Mouse (Mus musculus) left cerebral cortex, postnatal 14 days (tissue): Measurements from ENCODE around the gene Cnbp. TPM values are rescaled to one million over a fixed set of nuclear protein-coding genes. Genes with fewer than 3 reads are reported as not detected.
A peak's percentile ranks its signal among the peaks of the same experiment; 100 is the strongest.

Experiments
- DNase-seq, 2 experiments: peaks; one replicate each; pipeline ENCODE4 v3.0.0; 2021 to 2022; ENCODE audit warnings: low spot score in 2 of 2, mixed read lengths in 1 of 2
- intact Hi-C: fragments of 180-260 bp; cut with DNase I; formaldehyde crosslinking; loops from one replicate; pipeline ENCODE4 v1.15.1; 2025
- long read RNA-seq, 2 experiments: library from polyadenylated mRNA; stranded (forward); transcript quantifications; one replicate each; pipeline ENCODE4 v2.0.0; 2021
- total RNA-seq, 2 experiments: library from RNA; stranded (reverse); gene quantifications; 2 replicates each; pipeline ENCODE4 v1.2.3; 2021

Cnbp gene
- total RNA-seq = 100 to 1,000 TPM; 238 to 247 TPM
- long read RNA-seq, experiment 1, transcript Cnbp-203 (5 exons, 1,661 nt) = minor isoform, 141 of 565 reads
- long read RNA-seq, experiment 1, transcript Cnbp-208 (5 exons, 2,175 nt) = major isoform, 235 of 565 reads
- long read RNA-seq, experiment 1, transcript Cnbp-209 (5 exons, 1,614 nt) = minor isoform, 12 of 565 reads
- long read RNA-seq, experiment 1, transcript Cnbp-201 (5 exons, 2,178 nt) = minor isoform, 95 of 565 reads
- long read RNA-seq, experiment 1, partial matches to known transcripts = 10 of 565 reads
- long read RNA-seq, experiment 1, other reads (novel, unspliced or antisense) = 69 of 565 reads
- long read RNA-seq, experiment 2, transcript Cnbp-203 (5 exons, 1,661 nt) = minor isoform, 119 of 456 reads
- long read RNA-seq, experiment 2, transcript Cnbp-209 (5 exons, 1,614 nt) = minor isoform, 13 of 456 reads
- long read RNA-seq, experiment 2, transcript Cnbp-201 (5 exons, 2,178 nt) = minor isoform, 71 of 456 reads
- long read RNA-seq, experiment 2, transcript Cnbp-208 (5 exons, 2,175 nt) = major isoform, 198 of 456 reads
- long read RNA-seq, experiment 2, partial matches to known transcripts = 7 of 456 reads
- long read RNA-seq, experiment 2, other reads (novel, unspliced or antisense) = 46 of 456 reads

GRCm38 (mm10) chr6:87850900-87851614 lies at the start of gene Cnbp:
Gene Cnbp (minus strand): TSS chr6:87851106.
- intact Hi-C loops = no loop called here
- peak; percentile 98 for DNase-seq

- DNase-seq = no peak
- intact Hi-C loops = no loop called here
These were observed 47.1 kb upstream of the Cnbp start for GRCm38 (mm10) chr6:87898028-87898427.

- no peak for DNase-seq
- intact Hi-C loops = no loop called here
These were observed 43.0 kb upstream of the Cnbp start for GRCm38 (mm10) chr6:87893931-87894330.

DNA sequence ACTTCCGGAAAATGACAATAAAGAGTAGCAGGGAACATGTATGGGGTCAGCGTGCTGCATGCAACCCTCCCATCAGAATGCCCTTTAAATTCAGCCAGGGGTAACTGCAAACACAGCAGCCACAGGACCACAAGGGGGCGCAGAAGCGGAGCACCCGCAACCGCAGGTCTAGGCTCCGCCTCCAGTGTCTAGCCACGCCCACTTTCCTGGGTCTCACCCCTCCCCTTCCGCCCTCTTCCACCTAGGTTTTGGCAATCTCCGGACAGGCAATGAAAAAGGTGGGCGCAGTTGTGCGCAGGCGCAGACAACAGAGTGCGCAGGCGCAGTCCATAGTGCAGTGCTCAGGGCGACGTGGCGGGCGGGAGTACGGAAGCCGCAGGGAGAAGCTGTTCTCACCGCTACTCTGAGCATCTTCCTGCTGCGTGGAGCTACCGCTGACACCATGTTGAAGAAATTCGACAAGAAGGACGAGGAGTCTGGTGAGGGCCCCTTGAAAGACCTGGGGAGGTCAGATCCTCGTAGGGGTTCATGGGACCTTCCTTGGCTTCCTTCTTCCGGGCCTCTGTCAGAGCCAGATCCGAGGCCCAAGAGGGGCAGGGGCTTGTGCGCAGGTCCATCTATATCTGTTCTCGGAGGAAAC lies 36.8 kb upstream of the Cnbp start, which contains the start of gene Copg1:
Gene Copg1, plus strand, starts transcription at position 221 of the 640 bp plus-strand sequence.
- DNase-seq = peak; percentile 100
- intact Hi-C loops = loop anchor here (5.0 kb wide), 1 partner anchor 45 kb away; no protein-coding TSS in a partner anchor

DNA sequence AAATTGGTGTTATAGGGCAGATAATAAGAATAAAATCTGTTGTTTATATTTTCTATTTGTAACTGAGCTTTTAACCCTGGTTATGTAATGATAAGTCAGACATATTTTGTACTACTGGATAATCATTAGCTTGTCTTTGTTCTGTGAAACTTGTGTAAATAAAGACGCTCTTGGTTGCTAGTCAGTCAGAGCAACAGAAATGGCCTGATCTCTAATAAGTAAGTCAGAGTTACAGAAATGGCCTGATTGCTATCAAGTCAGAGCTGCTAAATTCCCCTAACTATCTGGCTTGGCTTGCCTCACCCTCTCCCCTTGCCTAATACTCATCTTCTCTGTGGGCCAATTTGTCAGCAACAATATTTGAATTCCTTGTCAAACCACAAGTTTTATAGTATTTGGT lies 35.8 kb upstream of the Cnbp start:
- intact Hi-C loops = loop anchor here (5.0 kb wide), 1 partner anchor 44 kb away; no protein-coding TSS in a partner anchor
- DNase-seq = no peak

GRCm38 (mm10) chr6:87882816-87883215 lies 31.9 kb upstream of the Cnbp start:
- peak; percentile 85 to 94 for DNase-seq
- intact Hi-C loops = no loop called here

- intact Hi-C loops = no loop called here
- DNase-seq = no peak
These were observed 31.3 kb upstream of the Cnbp start for GRCm38 (mm10) chr6:87882221-87882620.

DNA sequence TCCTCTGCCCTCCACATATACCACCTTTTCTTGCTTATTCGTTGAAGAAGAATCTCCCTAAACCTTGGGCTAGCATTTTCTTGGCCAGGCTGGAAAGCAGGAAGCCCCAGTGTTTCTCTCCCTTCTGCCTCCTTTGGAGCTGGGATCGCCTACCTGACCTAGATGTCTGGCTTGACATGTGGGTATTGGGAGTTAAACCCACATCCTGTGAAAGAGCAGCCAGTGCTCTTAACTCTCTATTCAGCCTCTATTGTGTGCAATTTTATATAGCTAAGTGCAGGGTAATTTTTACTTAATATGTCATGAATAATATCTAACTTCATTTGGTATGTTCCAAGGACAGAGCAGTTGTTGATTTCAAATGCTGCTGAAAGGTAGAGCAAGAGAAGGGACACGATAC lies 28.7 kb upstream of the Cnbp start:
- intact Hi-C loops = no loop called here

GRCm38 (mm10) chr6:87879010-87879409 lies 28.1 kb upstream of the Cnbp start:
- no peak for DNase-seq
- intact Hi-C loops = no loop called here

More for the DNA sequence above, 28.7 kb upstream of the Cnbp start:
- no peak for DNase-seq

DNA sequence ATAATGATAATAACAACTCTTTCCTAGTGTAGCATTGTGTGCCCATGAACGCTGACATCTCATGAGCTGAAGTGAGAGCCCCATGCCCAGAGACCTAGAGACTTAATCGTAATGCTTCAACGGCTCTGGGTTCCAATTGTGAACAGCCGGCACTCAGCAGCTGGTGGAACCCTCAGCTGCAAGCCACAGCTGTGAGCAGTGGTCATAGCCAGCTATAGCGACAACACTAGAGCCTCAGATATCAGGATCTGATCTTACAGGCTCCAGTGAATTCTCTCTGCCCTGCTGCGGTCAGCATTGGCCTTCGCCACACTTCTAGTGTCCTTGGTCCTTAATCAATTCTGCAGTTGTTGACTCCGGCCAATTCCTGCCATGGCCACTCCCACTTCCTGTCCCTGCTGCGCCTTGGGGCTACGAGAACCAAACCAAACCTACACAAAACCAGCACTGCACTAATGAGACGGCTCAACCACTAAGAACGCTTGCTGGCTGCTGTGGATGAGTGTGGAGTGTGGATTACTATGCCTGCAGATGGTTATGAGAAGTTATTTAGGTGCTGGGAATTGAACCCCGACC lies 25.2 kb upstream of the Cnbp start:
- DNase-seq = no peak
- intact Hi-C loops = no loop called here

DNA sequence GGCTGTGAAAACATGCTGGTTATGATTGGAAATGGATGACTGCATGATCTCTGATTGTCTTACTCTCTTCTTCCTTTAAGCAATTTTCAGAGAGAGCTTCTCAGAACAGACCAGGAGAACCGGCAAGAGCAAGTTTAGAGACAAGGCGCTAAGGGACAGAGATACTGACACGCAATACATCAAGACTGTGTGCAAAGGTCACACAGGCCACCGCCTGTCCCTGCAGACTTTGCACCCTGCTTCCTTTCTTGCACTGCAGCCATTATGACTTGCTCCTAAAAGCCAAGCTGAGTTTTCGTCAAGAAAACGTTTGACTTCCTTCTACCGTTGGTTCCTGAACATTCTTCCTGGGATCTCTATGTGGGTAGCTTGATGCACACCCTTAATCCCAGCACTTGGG lies 24.7 kb upstream of the Cnbp start:
- intact Hi-C loops = no loop called here
- no peak for DNase-seq

- no peak for DNase-seq
- intact Hi-C loops = no loop called here
These were observed 24.2 kb upstream of the Cnbp start for GRCm38 (mm10) chr6:87875083-87875482.

GRCm38 (mm10) chr6:87873963-87874362 lies 23.1 kb upstream of the Cnbp start:
- no peak for DNase-seq
- intact Hi-C loops = no loop called here

- no peak for DNase-seq
- intact Hi-C loops = no loop called here
These were observed 22.2 kb upstream of the Cnbp start for GRCm38 (mm10) chr6:87873104-87873503.

DNA sequence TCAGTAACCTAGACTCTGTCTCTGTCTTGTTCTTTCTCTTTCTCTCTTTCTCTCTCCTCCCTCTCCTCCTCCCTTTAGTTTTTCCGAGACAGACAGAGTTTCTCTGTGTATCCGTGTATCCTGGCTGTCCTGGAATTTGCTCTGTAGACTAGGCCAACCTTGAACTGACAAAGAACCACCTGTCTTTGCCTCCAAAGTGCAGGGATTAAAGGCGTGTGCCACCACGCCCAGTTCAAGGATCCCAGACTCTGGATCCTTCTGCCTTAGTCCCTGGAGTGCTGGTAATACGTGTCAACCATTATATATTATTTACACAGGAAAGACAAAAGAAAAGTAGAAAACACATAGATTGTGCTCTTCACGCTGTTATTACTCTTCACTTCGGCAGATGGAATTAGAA lies 20.3 kb upstream of the Cnbp start:
- no peak for DNase-seq
- intact Hi-C loops = no loop called here

- intact Hi-C loops = no loop called here
- DNase-seq = no peak
These were observed 19.5 kb upstream of the Cnbp start for GRCm38 (mm10) chr6:87870440-87870839.

DNA sequence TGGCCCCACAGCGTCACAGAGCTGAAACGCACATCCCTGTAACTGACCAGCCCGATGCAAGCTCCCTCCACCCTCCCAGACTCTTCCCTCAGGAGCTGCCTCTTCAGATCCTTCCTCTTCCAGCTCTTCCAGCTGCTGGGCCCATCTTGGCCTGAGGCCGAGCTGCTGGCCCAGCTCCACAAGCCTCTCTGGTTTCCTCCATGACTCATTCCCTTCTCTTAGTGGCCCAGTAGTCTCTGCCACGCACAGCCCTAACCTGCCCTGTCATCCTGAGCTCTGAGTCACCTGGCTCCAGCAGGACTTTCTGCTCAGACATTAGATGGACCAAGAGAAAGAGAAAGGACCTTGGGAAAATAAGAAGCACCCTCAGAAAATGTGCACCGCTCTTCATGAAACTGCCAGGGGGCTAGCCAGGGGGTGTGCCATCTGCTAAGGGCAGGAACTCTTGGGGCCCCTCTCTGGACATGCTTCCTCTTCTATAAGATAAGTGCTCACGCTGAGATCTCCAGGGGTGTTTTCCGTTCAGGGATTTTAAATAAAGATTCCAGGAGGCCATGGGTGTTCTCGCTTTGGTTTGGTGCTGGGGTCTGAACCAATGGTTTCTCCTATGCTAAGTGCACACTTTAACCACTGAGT lies 18.1 kb upstream of the Cnbp start:
- intact Hi-C loops = no loop called here
- DNase-seq = peak in 1 of 2 experiments; percentile 25

DNA sequence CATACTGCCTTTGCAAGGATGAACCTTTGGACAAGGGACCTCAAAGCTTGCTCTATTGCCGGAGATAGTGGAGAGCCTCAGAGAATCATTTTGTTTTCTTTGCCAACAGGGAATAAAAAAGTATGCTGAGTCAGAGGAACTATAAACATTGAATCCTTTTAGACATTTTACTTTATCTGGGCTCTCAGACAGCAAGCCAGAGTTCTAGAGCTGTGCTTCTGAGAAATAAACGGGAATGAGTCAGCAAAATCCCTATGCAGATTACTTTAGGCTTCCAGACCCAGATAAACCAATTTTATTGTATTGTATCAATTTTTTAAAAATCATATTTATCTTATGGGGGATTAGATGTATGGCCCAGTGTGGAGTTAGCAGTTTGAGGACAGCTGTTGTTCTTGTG lies 16.4 kb upstream of the Cnbp start:
- no peak for DNase-seq
- intact Hi-C loops = no loop called here

DNA sequence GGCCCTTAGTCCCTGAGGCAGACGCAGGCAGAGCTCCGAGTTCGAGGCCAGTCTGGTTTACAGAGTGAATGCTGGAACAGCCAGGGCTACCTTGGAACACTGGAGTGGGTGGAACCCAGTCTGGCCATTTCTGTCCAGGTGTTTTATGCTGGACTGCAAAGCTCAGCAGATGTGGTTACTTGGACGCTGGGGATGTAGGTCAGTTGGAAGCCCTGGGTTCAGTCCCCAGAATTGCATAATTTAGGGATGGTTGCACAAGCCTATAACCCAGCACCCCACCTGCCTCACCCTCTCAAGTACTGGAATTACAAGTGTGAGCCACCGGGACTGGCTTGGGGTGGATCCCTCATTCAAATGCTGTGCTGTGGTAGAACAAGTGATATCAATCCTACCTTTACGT lies 15.3 kb upstream of the Cnbp start:
- DNase-seq = no peak
- intact Hi-C loops = no loop called here
